Mouse (Mus musculus) lung, embryonic 15.5 days (tissue): ENCODE measurements around the gene Svs5. TPM values are rescaled to one million over a fixed set of nuclear protein-coding genes. Genes with fewer than 3 reads are reported as not detected.
"Not testable (repeated sequence)": the region's sequence is repeated elsewhere in the genome, so short reads cannot be mapped to it uniquely, and the experiment has no call there.

Experiments used
- ATAC-seq: fragments of 200-750 bp; cut with Nextera tagmentation; 2 replicates; pipeline ENCODE4 v1.8.0; 2017; ENCODE audit warnings: moderate number of reproducible peaks, borderline replicate concordance; ENCODE audit not compliant: low FRiP score, low TSS enrichment; ENCODE audit errors: extremely low read depth
- H3K27ac ChIP-seq: fragments of 300-500 bp; sonication (generic); 2 replicates; pipeline ENCODE4 v1.5.1; 2015; ENCODE audit warnings: moderate library complexity, mild to moderate bottlenecking, inconsistent platforms
- H3K27me3 ChIP-seq: fragments of 300-500 bp; sonication (generic); 2 replicates; pipeline ENCODE4 v1.6.1; 2015; ENCODE audit warnings: inconsistent platforms
- H3K36me3 ChIP-seq: fragments of 300-500 bp; sonication (generic); 2 replicates; pipeline ENCODE4 v1.6.1; 2015; ENCODE audit warnings: inconsistent platforms
- H3K4me1 ChIP-seq: fragments of 300-500 bp; sonication (generic); 2 replicates; pipeline ENCODE4 v1.6.1; 2015; ENCODE audit warnings: inconsistent platforms
- H3K4me2 ChIP-seq: fragments of 300-500 bp; sonication (generic); 2 replicates; pipeline ENCODE4 v1.6.1; 2015; ENCODE audit warnings: inconsistent platforms, mild to moderate bottlenecking, moderate library complexity
- H3K4me3 ChIP-seq: fragments of 300-500 bp; sonication (generic); 2 replicates; pipeline ENCODE4 v1.5.1; 2015; ENCODE audit warnings: mild to moderate bottlenecking, inconsistent platforms
- H3K9ac ChIP-seq: fragments of 300-500 bp; sonication (generic); 2 replicates; pipeline ENCODE4 v1.6.1; 2015; ENCODE audit warnings: inconsistent platforms
- H3K9me3 ChIP-seq: fragments of 300-500 bp; sonication (generic); 2 replicates; pipeline ENCODE4 v1.6.1; 2016; ENCODE audit warnings: inconsistent platforms
- WGBS: fragments of 180-500 bp; shearing (Covaris S2); methylation state at CpG from one replicate; pipeline ENCODE4 v1.1.7; 2015; 5-methylcytosine and 5-hydroxymethylcytosine counted together
- polyA plus RNA-seq: library from polyadenylated mRNA; unstranded; fragments of >200 nt; fragmentation: Nextera tagmentation; extraction: Ambion mirVana; gene quantifications from 2 replicates; pipeline ENCODE4 v1.2.1, GENCODE M21; 2015

The Svs5 gene
- polyA plus RNA-seq, result not detected in 2 replicates

DNA sequence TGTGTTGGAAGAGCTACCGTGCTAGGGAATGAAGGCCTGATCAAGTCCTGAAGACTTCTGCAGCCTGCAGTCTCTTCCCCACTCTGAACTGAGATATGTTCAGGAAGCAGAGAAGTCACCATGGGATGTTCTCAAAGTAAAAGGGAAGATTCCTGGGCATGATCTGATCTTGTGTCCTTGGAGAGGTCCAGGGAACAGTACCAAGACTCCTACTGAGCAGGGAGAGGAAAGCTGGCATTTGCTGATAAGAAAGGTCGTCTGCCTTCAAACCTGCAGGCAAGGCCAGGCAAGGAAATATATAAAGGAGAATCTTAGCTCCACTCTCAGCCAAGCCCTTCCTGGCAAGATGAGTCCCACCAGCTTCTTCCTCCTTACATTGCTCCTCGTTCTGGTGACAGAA lies at the start of gene Svs5:
TSS of gene Svs5 (plus strand) at position 301 of the 400 bp plus-strand sequence.
- not testable (repeated sequence) for H3K9me3 ChIP-seq, ATAC-seq, H3K4me2 ChIP-seq, H3K4me1 ChIP-seq, H3K4me3 ChIP-seq, H3K9ac ChIP-seq, H3K36me3 ChIP-seq, H3K27ac ChIP-seq, H3K27me3 ChIP-seq
- WGBS, result 69% methylated on average over 3 of the region's 3 CpGs

DNA sequence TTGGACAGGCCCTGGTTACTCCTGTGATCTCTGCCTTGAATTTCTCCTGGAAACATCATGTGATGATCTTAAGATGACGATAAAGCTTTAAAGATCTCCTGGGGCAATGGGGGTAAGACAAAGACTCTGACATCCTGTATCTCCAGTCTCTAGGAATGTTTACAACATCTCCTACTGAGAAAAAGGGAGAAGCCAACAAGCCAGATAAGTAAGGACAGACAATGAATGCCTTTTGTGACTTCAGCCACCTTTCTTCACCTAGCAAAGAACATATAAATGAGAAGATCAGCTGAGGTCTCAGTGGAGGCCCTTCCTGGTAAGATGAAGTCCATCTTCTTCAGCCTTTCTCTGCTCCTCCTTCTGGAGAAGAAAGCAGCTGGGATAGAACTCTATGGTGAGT lies 43.6 kb upstream of the Svs5 start, which contains the start of gene Svs3a:
TSS of gene Svs3a (plus strand) at position 301 of the 400 bp plus-strand sequence.
- not testable (repeated sequence) for H3K4me2 ChIP-seq, H3K4me1 ChIP-seq, H3K36me3 ChIP-seq, ATAC-seq, H3K9me3 ChIP-seq, H3K4me3 ChIP-seq, H3K27ac ChIP-seq, H3K27me3 ChIP-seq, H3K9ac ChIP-seq
- 76% methylated on average over 1 of the region's 1 CpGs for WGBS

DNA sequence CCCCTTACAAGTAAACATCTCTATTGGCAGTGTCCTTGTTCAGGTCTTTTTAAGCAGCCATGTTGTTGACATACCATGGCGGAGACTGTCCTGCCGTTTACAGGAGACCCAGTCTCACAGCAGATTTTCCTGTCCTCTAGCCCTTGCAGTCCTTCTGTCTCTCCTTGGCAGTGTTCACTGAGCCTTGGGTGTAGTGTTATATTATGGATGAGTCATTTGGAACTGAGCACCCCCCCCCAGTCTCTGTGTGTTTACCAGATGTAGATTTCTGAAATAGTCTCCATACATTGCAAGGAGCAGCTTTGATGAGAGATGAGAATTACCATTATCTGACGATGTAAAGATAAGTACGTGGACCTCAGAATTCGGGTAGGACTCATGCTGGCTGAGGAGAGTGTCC lies 19.9 kb upstream of the Svs5 start:
- Histone ChIP-seq H3K4me1 (no peaks in the 10 kb centered on the region), H3K9ac (no peak overlapping the region), H3K4me3 (no peak overlapping the region), H3K36me3 (no peaks in the 10 kb centered on the region), H3K27ac (no peak overlapping the region), H3K4me2 (no peak overlapping the region), H3K9me3 (no peaks in the 10 kb centered on the region), H3K27me3 (no peaks in the 10 kb centered on the region)
- no peak for ATAC-seq
- WGBS, result 79% methylated on average over 5 of the region's 5 CpGs

DNA sequence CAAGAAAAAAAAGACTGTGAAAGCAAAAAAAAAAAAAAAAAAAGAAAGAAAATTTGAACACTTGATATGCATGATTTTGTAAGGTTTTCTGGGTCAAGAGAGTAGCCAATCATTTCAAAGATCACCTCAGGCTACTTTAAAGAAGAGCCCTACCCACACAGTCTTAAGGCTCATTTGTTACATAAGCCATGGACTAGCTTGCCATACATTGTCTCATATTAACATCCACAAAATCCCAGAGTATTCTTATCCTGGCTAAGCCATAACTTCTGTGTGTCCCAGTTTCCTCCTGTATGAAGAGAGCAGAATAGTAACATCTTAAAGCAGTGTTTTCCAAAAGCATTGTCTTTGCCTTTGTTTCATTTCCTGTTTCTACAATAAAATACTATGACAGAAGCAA lies 17.1 kb upstream of the Svs5 start:
- ATAC-seq, H3K36me3 ChIP-seq, H3K27me3 ChIP-seq, H3K27ac ChIP-seq, H3K9me3 ChIP-seq, H3K4me2 ChIP-seq, H3K4me3 ChIP-seq, H3K4me1 ChIP-seq, H3K9ac ChIP-seq: not testable (repeated sequence)

DNA sequence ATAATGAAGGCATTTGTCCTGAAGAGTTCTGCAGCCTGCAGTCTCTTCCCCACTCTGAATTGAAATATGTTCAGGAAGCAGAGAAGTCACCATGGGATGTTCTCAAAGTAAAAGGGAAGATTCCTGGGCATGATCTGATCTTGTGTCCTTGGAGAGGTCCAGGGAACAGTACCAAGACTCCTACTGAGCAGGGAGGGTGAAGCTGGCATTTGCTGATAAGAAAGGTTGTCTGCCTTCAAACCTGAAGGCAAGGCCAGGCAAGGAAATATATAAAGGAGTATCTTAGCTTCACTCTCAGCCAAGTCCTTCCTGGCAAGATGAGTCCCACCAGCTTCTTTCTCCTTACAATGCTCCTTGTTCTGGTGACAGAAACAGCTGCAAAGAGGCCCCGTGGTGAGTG lies 16.1 kb upstream of the Svs5 start, which contains the start of gene Svs6:
TSS of gene Svs6 (plus strand) at position 301 of the 400 bp plus-strand sequence.
- not testable (repeated sequence) for H3K9me3 ChIP-seq, ATAC-seq, H3K4me3 ChIP-seq, H3K4me1 ChIP-seq, H3K4me2 ChIP-seq, H3K27me3 ChIP-seq, H3K27ac ChIP-seq, H3K9ac ChIP-seq, H3K36me3 ChIP-seq
- WGBS, result 78% methylated on average over 1 of the region's 1 CpGs

DNA sequence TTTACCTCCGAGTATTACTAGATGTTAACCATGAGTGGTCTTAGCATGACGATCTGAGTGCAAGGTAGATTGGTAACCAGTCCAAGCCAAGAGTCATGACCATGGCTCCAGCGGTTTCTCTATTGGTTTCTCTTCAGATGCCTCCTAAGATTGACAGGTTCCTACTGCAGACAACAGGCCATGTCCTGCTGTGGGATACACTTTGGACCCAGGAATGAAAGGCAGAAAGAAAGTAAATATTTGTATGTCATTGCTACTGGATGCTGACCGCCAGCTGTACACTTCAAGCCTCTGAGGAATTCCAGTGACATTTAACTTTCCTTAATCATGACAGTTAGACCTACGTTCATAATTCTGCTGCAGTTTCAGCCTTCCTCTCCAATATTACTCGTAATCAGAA lies 11.6 kb upstream of the Svs5 start:
- Histone ChIP-seq H3K4me2 (no peak overlapping the region), H3K4me3 (no peak overlapping the region), H3K9me3 (no peaks in the 10 kb centered on the region), H3K27me3 (no peaks in the 10 kb centered on the region), H3K9ac (no peak overlapping the region), H3K36me3 (no peaks in the 10 kb centered on the region), H3K27ac (no peak overlapping the region), H3K4me1 (no peaks in the 10 kb centered on the region)
- ATAC-seq, result no peak
- whole genome bisulfite sequencing, result 68% methylated on average over 6 of the region's 6 CpGs

DNA sequence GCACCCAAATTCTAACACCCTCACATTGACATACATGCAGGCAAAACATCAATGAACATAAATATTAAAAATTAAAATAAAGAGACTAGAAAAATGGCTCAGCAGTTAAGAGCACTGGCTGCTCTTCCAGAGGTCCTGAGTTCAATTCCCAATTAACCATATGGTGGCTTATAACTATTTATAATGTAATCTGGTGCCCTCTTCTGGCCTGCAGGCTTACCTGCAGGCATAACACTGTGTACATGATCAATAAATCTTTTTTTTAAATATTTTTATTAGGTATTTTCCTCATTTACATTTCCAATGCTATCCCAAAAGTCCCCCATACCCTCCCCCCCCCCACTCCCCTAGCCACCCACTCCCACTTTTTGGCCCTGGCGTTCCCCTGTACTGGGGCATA lies 11.2 kb downstream of the Svs5 start:
- H3K27ac ChIP-seq, H3K36me3 ChIP-seq, H3K4me2 ChIP-seq, ATAC-seq, H3K4me3 ChIP-seq, H3K9ac ChIP-seq, H3K27me3 ChIP-seq, H3K4me1 ChIP-seq, H3K9me3 ChIP-seq: not testable (repeated sequence)
- WGBS, result 83% methylated on average over 1 of the region's 1 CpGs

DNA sequence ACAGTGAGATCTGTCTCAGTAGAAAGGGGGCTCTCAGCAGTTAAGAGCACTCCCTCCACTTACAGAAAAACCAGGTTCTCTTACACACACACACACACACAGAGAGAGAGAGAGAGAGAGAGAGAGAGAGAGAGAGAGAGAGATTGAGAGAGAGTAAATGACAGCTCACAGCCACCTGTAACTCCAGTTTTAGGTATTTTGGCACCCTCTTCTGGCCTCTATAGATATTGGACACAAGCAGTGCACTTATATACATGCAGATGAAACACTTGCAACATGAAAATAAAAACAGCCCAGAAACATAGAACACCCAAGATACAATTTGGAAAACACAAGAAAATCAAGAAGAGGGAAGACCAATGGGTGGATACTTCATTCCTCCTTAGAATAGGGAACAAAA lies 15.2 kb downstream of the Svs5 start:
- H3K27ac ChIP-seq, H3K4me2 ChIP-seq, H3K9me3 ChIP-seq, H3K27me3 ChIP-seq, ATAC-seq, H3K9ac ChIP-seq, H3K36me3 ChIP-seq, H3K4me1 ChIP-seq, H3K4me3 ChIP-seq: not testable (repeated sequence)

DNA sequence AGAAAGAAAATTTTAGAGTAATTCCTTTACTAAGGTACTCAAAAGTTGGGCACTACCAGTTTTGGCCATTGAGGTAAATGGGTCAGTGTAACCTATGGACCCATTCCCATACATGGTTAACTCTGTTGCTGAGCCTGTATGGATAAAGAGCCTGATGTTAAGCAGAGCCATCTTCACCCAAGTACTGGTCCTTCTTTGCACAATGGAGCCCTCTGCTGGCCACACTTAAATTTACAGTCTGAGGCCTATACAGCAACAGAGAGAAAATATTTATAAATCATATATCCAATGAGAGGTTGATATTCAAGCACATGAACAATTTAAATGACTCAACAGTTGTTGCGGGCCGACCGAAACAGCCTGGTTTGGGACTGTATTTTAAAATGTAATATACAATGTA lies 16.4 kb downstream of the Svs5 start:
- no peaks in the 10 kb centered on the region for H3K4me1 ChIP-seq
- no peak overlapping the region for H3K27ac ChIP-seq
- no peak for ATAC-seq
- no peak overlapping the region for H3K4me2 ChIP-seq
- H3K9me3 ChIP-seq, result no peaks in the 10 kb centered on the region
- H3K36me3 ChIP-seq, result no peaks in the 10 kb centered on the region
- no peak overlapping the region for H3K9ac ChIP-seq
- no peak overlapping the region for H3K4me3 ChIP-seq
- WGBS, result 96% methylated on average over 3 of the region's 3 CpGs
- no peaks in the 10 kb centered on the region for H3K27me3 ChIP-seq

DNA sequence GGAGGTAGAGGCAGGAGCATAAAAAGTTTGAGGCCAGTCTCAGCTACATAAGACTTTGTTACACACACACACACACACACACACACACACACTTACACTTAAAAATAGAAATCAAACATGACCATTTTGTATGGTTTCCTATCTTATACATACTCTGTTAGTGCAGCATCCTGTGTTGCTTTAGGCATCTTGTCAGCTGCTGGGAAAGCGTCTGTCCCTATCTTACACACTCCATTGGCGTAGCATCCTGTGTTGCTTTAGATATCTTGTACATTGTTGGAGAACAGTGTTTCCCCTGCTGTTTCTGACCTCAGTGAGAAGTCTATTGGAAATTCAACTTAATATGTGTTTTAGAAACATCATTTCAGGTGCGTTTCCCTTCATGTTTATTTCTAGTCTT lies 20.2 kb downstream of the Svs5 start:
- no peak for ATAC-seq
- Histone ChIP-seq H3K4me3 (no peak overlapping the region), H3K36me3 (no peaks in the 10 kb centered on the region), H3K4me1 (no peaks in the 10 kb centered on the region), H3K9ac (no peak overlapping the region), H3K9me3 (no peaks in the 10 kb centered on the region), H3K27ac (no peak overlapping the region), H3K27me3 (no peaks in the 10 kb centered on the region), H3K4me2 (no peak overlapping the region)
- WGBS, result 67% methylated on average over 3 of the region's 3 CpGs

DNA sequence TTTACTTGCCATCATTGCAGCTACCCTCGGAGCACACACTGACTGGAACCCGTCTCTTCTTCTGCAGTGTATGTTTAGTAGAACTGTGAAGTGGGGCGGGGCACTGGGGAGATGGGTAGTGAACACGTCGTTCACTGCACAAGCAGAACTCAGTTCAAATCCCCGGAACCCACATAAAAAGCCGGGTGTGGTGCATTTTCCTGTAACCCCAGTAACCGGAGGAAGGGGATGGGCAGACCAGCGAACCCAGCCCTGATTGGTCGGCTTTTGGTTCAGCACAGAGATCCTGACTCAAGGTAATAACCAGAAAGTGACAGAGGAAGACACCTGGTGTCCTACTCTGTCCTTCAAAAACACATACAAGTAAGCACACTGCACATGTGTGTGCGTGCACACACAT lies 20.8 kb downstream of the Svs5 start:
- Histone ChIP-seq H3K4me1 (no peaks in the 10 kb centered on the region), H3K36me3 (no peaks in the 10 kb centered on the region), H3K27ac (no peak overlapping the region), H3K4me2 (no peak overlapping the region), H3K9me3 (no peaks in the 10 kb centered on the region), H3K27me3 (no peaks in the 10 kb centered on the region), H3K9ac (no peak overlapping the region), H3K4me3 (no peak overlapping the region)
- ATAC-seq, result no peak
- 79% methylated on average over 11 of the region's 11 CpGs for WGBS

DNA sequence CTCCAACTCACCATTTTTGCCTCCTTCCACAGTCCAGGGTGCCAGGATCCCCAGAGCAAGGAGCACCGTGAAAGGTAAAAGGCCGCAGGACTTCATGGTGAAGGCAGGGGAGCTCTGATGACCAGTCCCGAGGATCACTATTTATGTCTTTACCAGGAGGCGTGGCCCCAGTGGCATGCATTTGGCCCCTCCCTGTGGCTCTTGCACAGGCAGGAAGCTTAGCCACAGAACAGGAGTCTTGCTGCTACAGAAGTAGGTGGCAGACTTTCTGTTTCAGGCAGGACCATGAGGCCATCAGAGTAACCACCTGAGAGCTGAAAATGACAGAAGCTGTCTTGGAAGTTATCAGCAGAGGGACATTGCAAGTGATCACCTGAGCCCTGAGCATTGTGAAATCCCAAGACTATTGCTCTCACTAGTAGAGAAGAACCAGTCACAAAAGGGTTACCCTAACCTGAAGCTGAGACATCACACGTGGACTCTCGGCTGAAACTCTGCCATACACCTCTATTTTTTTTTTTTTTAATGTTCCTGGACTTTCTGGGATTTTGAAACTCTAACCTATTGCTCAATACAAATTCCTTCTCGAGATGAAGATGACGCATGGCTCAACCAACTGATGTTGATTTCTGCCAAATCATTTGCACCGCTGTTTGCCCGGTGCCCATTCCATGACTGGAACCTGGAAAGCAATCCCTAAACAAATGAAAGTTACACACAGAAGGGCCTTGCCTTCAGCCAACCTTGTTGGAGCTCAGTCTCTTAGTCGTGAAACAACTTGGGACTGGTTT lies 23.8 kb downstream of the Svs5 start:
- H3K9me3 ChIP-seq, result no peaks in the 10 kb centered on the region
- WGBS, result 66% methylated on average over 11 of the region's 11 CpGs
- H3K27me3 ChIP-seq, result no peaks in the 10 kb centered on the region
- H3K36me3 ChIP-seq, result no peaks in the 10 kb centered on the region
- H3K4me1 ChIP-seq, result peaks cover 6% of the 10 kb centered on the region; the same call in 1 of the 2 replicates
- no peak overlapping the region for H3K4me3 ChIP-seq
- ATAC-seq, result no peak
- no peak overlapping the region for H3K9ac ChIP-seq
- H3K27ac ChIP-seq, result no peak overlapping the region
- no peak overlapping the region for H3K4me2 ChIP-seq

DNA sequence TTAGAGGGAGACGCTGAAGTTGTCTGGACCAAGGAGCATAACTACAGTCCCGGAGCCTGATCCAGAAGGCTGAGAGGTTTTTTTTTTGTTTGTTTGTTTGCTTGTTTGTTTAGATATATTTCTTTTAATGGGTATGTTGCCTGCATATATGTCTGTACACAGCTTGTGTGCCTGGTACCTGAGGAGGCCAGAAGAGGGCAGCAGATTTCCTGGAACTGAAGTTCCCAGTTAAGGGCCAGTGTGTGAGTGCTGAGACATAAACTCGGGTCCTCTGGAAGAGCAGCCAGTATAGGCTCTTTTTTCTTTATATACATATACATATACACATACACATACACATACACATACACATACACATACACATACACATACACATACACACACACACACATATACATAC lies 25.8 kb downstream of the Svs5 start:
- Histone ChIP-seq H3K27ac (no peak overlapping the region), H3K9ac (no peak overlapping the region), H3K9me3 (no peaks in the 10 kb centered on the region), H3K4me2 (no peak overlapping the region), H3K36me3 (no peaks in the 10 kb centered on the region), H3K4me3 (no peak overlapping the region), H3K27me3 (no peaks in the 10 kb centered on the region), H3K4me1 (peaks cover 8% of the 10 kb centered on the region; the same call in 1 of the 2 replicates)
- WGBS, result 80% methylated on average over 3 of the region's 3 CpGs
- no peak for ATAC-seq
